Mouse (Mus musculus): ENCODE measurements around the gene Scimp. TPM values are rescaled to one million over a fixed set of nuclear protein-coding genes. Genes with fewer than 3 reads are reported as not detected.

Scimp gene
- polyA plus RNA-seq (2012; rRNA removed) = 1.1 and 1.5 TPM in 2 replicates

DNA sequence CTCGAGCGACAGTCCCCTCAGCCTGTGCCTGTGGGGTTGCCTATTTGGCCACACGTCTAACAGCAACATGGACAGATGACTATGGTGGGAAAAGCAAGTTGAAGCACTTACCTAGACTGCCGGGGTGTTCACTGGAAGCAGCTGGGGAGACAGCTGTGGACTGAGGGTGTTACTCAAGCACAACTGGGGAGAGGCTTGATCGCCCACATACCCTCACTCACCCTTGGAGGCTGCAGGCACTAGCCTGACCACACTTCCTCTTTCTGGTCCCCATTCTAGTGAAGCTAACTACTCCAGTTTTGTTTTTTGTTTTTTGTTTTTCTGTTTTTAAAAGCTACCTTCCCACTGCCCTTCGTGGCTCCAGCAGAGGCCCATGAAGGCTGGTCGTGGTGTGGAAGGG lies at the start of gene Scimp:
TSS of gene Scimp (minus strand) at position 222 of the 400 bp plus-strand sequence.
- DNase-seq (ENCODE audit: low spot score) = no peak

DNA sequence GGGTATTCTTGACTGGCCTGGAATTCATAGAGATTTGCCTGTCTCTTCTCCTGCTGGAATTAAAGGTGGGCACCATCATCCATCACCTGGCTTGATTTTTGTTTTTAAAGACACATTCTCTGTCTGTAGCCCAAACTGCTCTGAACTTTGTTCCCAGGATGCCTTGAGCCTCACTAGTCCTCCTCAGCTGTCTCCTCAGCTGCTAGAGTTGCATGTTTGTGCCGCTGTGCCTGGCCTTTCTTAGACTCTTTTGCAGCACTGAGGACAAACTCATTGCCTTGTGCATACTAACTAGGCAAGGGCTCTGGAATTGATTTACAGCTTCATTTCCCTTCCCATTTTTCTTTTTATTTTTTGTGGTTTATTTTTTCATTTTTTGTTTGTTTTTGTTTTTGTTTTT lies 48.0 kb upstream of the Scimp start:
- no peak for DNase-seq (ENCODE audit: low spot score)

- DNase-seq (ENCODE audit: low spot score) = no peak
Observed at GRCm38 (mm10) chr11:70846029-70846428, 33.6 kb upstream of the Scimp start.

DNA sequence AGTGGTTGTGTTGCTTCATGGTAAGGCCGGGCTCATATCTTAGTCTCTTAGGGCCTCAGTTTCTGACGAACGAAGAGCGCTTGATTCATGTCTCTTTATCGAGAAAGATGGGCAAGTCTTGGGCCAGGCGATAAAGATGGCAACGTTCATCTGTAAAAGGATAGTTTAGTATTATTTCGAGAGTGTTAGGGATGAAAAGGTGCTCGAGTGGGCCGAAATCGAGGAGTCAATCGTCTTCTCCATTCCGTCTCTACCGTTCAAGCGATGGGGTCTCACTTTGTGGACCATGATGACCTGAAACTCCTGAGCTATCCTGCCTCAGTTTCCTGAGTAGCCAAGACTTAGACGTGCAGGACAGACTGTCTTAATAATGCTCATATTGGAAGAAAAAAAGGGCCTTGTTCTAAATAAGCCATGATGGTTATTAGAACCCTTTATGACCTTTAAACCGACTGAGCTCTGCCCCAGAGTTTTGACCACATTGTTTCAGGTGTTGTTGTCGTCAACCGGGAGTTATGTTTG lies 33.1 kb upstream of the Scimp start:
- DNase-seq (ENCODE audit: low spot score) = no peak

DNA sequence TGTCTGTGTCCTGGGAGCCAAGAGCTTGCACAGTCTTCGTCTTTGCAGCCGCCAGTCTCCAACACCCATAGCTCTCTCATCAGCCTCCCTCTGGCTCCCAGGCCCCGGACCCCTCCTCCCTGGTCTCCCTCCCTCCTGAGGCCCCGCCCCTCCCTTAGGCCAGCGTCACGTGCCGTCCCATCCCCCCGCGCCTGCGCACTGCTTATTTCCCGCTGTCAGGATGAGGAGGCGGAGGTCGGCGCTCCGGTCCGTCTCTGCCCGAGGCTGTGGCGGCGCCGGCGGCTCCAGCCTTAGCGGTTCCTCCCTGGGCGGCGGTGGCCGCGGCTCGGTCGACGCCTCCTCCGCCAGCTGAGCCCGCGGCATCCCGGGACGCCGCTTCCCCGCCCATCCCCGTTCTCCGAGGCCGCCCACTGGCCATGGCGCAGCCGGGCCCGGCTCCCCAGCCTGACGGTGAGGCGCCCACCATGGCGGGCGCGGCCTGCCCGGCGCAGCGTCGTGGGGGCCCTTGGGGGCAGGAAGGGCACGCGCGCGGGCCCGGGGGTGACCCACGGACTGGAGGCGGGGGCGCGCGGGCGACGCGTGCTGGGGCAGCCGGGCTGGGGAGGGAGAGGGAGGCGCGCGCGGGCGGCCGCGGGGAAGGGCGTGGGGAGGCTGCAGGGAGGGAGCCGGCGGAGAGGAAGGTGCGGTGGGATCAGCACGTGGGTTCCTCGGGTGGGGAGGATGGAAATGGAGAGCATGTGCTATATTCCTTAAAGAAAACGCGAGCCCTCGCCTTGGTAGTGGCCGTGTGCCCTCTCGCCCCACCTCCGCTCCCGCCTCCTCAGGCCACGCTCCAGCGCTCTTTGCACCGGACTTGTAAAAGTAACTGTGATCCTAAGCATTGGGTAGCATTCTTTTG lies 32.4 kb upstream of the Scimp start, which contains the start of gene Rabep1:
TSS of gene Rabep1 (plus strand) at position 220 of the 898 bp plus-strand sequence.
- peak; percentile 94 for DNase-seq (ENCODE audit: low spot score)

GRCm38 (mm10) chr11:70843701-70844551 lies 31.5 kb upstream of the Scimp start:
- no peak for DNase-seq (ENCODE audit: low spot score)

GRCm38 (mm10) chr11:70842983-70843382 lies 30.6 kb upstream of the Scimp start:
- DNase-seq (ENCODE audit: low spot score) = no peak

DNA sequence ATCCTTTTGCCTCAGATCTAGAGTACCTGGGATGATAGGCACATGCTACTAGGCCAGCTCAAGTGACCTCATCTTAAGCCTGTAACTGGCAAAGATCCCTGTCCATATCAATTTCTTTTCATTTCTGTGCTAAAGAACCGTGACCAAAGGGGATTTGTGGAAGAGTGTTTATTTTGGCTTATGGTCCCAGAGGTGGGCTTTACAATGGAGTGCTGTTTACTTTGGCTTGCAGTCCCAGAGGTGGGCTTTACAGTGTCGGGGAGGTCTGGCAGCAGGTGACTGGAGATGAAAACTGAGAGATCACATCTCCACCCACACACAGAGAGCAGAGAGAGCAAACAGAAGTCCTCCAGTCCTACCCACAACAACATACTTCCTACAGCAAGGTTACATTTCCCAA lies 26.2 kb upstream of the Scimp start:
- no peak for DNase-seq (ENCODE audit: low spot score)

GRCm38 (mm10) chr11:70837031-70837430 lies 24.6 kb upstream of the Scimp start:
- no peak for DNase-seq (ENCODE audit: low spot score)

DNA sequence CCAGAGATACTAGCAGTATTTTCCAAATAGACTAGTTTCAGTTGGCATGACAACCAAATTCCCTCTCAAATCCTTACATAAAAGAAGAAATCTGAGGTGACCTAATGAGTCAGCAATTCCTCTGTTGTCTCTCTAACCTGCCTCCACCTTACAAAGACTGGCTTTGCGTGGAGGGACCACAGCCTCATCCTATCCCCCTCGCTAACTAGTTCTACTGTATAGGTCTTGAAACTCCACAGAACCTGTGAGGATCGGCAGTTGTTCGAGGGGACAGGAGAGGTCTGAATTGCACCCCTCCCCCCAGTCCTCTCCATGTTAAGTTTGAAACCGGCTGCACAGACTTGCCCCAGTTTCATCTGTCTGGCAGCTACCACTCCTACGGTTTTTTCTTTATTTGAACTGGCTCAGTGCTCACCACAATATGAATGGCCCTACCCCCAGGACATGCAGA lies 23.0 kb upstream of the Scimp start:
- no peak for DNase-seq (ENCODE audit: low spot score)

- no peak for DNase-seq (ENCODE audit: low spot score)
Observed at GRCm38 (mm10) chr11:70833831-70834230, 21.4 kb upstream of the Scimp start.

DNA sequence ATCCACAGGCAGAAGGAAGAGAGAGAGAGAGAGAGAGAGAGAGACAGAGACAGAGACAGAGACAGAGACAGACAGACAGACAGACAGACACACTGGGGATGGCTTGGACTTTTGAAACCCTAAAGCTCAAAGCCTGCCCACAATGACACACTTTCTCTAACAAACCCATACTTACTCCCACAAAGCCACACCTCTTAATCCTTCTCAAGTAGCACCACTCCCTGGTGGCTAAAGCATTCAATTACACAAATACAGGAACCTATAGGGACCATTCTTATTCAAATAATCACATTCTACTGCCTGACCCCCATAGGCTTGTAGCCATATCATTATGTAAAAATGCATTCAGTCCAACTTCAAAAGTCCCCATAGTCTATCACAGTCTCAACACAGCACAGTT lies 21.0 kb upstream of the Scimp start:
- no peak for DNase-seq (ENCODE audit: low spot score)

GRCm38 (mm10) chr11:70831201-70831600 lies 18.8 kb upstream of the Scimp start:
- DNase-seq (ENCODE audit: low spot score) = no peak

GRCm38 (mm10) chr11:70828975-70829615 lies 16.7 kb upstream of the Scimp start:
- no peak for DNase-seq (ENCODE audit: low spot score)

DNA sequence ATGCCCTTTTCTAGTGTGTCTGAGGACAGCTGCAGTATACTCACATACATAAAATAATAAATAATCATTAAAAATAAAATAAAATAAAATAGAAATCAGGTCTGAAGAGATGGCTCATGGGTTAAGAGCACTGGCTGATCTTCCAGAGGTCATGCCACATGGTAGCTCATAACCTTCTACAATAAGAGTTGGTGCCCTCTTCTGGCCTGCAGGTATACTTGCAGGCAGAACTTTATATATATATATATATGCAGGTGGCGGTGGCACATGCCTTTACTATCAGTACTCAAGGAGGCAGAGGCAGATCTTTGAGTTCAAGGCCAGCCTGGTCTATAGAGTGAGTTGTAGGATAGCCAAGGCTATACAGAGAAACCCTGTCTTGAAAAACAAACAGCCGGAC lies 13.8 kb upstream of the Scimp start:
- DNase-seq (ENCODE audit: low spot score) = no peak

DNA sequence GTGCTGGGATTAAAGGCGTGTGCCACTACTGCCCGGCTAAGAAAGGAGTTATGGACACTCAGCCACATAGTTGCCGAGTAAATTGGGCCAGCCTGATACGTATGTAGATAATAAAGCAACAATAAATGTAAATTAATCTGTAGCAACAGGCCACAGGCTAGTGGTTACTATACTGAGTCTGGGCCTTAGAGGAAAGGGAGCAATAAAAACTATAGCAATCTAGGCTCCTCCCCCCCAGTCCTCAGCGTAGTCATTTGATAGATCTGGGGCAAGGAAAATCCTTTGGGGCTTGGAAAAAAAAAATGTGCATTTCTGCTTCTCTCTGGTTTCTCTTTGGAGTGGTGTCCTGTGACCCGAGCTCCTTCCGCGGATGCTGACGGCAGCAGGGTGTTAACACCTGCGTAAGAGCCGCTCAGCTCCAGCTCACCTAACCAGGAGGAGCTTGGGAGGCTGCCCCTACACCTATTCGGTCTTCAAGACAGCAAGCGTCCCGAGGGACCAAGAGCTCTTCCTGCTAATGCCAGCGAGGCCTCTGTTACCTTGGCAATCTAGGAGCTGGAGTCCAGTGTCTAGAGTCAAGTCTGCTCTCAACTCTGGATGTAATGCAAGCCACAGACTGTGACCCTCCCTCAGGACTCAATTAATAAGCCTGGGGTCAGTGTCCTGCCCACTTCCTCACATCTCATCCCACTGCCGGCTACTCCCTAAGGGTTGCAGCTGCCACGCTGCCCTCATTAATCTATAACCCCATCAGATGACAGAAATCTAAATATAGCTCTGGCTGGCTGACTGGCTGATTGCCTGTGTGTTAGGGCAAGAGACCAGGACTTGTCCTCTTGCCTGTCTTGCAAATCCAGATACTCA lies 9.6 kb upstream of the Scimp start:
- DNase-seq (ENCODE audit: low spot score) = no peak

GRCm38 (mm10) chr11:70820120-70820519 lies 7.7 kb upstream of the Scimp start:
- no peak for DNase-seq (ENCODE audit: low spot score)

GRCm38 (mm10) chr11:70816770-70817169 lies 4.4 kb upstream of the Scimp start:
- no peak for DNase-seq (ENCODE audit: low spot score)

- no peak for DNase-seq (ENCODE audit: low spot score)
Observed at GRCm38 (mm10) chr11:70815498-70816078, 3.2 kb upstream of the Scimp start.

GRCm38 (mm10) chr11:70815071-70815470 lies 2.7 kb upstream of the Scimp start:
- no peak for DNase-seq (ENCODE audit: low spot score)
